Mouse (Mus musculus) R1 (cell line): ENCODE results near the gene Gm14743.
A peak's percentile ranks its signal among the peaks of the same experiment; 100 is the strongest.
"Not testable (repeated sequence)": the region's sequence is repeated elsewhere in the genome, so short reads cannot be mapped to it uniquely, and the experiment has no call there.

Experiments used
- DNase-seq: peaks from one replicate; pipeline ENCODE4 v3.0.0-alpha.2; 2018; ENCODE audit warnings: low read depth, low spot score

Gm14743 gene

GRCm38 (mm10) chrX:78245821-78246220, at the start of gene Gm14743:
Gene Gm14743 (minus strand): TSS chrX:78245921.
- DNase-seq: not testable (repeated sequence)

GRCm38 (mm10) chrX:78202829-78203228, 42.9 kb downstream of the Gm14743 start:
- DNase-seq: peak; percentile 64

GRCm38 (mm10) chrX:78202220-78202619, 43.5 kb downstream of the Gm14743 start:
- peak; percentile 51 for DNase-seq
